Mouse (Mus musculus) lung, adult 2 months (tissue): ENCODE results near the gene Brms1l. TPM values are rescaled to one million over a fixed set of nuclear protein-coding genes. Genes with fewer than 3 reads are reported as not detected.
A peak's percentile ranks its signal among the peaks of the same experiment; 100 is the strongest.

Source experiments
- DNase-seq: peaks from one replicate; pipeline ENCODE4 v3.0.0; 2022
- H3K4me1 ChIP-seq: fragments of 200-500 bp; 2 replicates; pipeline ENCODE4 v1.6.1; 2011; ENCODE audit warnings: low read length; ENCODE audit not compliant: control insufficient read depth, insufficient read depth
- H3K4me3 ChIP-seq: fragments of 200-500 bp; replicated peaks from 2 replicates; pipeline ENCODE3; 2011; ENCODE audit warnings: low read depth, mild to moderate bottlenecking, control low read depth, low read length; ENCODE audit errors: extremely low read depth
- CTCF ChIP-seq: fragments of 200-500 bp; IDR thresholded peaks from 2 replicates; pipeline ENCODE4 v1.5.1; 2011; ENCODE audit warnings: mild to moderate bottlenecking, low read length, control low read depth; ENCODE audit not compliant: insufficient read depth
- POLR2A ChIP-seq: fragments of 200-500 bp; IDR thresholded peaks from 2 replicates; pipeline ENCODE4 v1.6.1; 2011; ENCODE audit warnings: low read depth, mild to moderate bottlenecking, control low read depth, low read length, borderline replicate concordance; ENCODE audit errors: extremely low read depth
- WGBS: fragments of 180-500 bp; shearing (Covaris S2); methylation state at CpG from one replicate; pipeline ENCODE4 v1.1.7; 2018; 5-methylcytosine and 5-hydroxymethylcytosine counted together
- polyA plus RNA-seq: library from polyadenylated mRNA; depleted of rRNA; stranded (reverse); fragments of >200 nt; gene quantifications from 2 replicates; pipeline ENCODE4 v1.2.3, GENCODE M21; 2012

The Brms1l gene
- polyA plus RNA-seq, 1 experiment = 16.5 TPM

GRCm38 (mm10) chr12:55820661-55821314 is 15.3 kb upstream of the Brms1l start, which contains the start of gene Ralgapa1:
Gene Ralgapa1 (minus strand): TSS chr12:55821167.
- Histone ChIP-seq H3K4me1 (peaks cover 7% of the 10 kb centered on the region), H3K4me3 (peak within 1 kb of the TSS; percentile 97)
- no peak for TF ChIP-seq CTCF
- TF ChIP-seq POLR2A = peak; percentile 82; the same call in 1 of the 2 replicates
- under 1% methylated on average over 78 of the region's 78 CpGs for WGBS
- peak; percentile 85 for DNase-seq

- 75% methylated on average over 6 of the region's 6 CpGs for WGBS
- TF ChIP-seq CTCF (no peak), POLR2A (no peak)
- Histone ChIP-seq H3K4me1 (peaks cover 7% of the 10 kb centered on the region), H3K4me3 (no peak overlapping the region)
- no peak for DNase-seq
Observed at GRCm38 (mm10) chr12:55824027-55824426, 12.1 kb upstream of the Brms1l start.

- TF ChIP-seq CTCF (no peak), POLR2A (no peak)
- 78% methylated on average over 2 of the region's 2 CpGs for WGBS
- H3K4me3 ChIP-seq = no peak overlapping the region
- no peak for DNase-seq
- peaks cover 4% of the 10 kb centered on the region for H3K4me1 ChIP-seq
Observed at GRCm38 (mm10) chr12:55825537-55825936, 10.6 kb upstream of the Brms1l start.

GRCm38 (mm10) chr12:55831101-55831500 is 5.0 kb upstream of the Brms1l start:
- peak; percentile 69 for DNase-seq
- 16% methylated on average over 2 of the region's 2 CpGs for WGBS
- Histone ChIP-seq H3K4me3 (no peak overlapping the region), H3K4me1 (no peaks in the 10 kb centered on the region)
- TF ChIP-seq CTCF (peak; percentile 89), POLR2A (no peak)

- TF ChIP-seq CTCF = no peak
- TF ChIP-seq POLR2A = no peak
- no peak for DNase-seq
- no peak overlapping the region for H3K4me3 ChIP-seq
- H3K4me1 ChIP-seq = no peaks in the 10 kb centered on the region
Observed at GRCm38 (mm10) chr12:55832961-55833360, 3.2 kb upstream of the Brms1l start.

- H3K4me3 ChIP-seq = no peak overlapping the region
- no peak for DNase-seq
- TF ChIP-seq CTCF = no peak
- TF ChIP-seq POLR2A = no peak
- 53% methylated on average over 9 of the region's 9 CpGs for WGBS
- no peaks in the 10 kb centered on the region for H3K4me1 ChIP-seq
Observed at GRCm38 (mm10) chr12:55833906-55834625, 2.1 kb upstream of the Brms1l start.

GRCm38 (mm10) chr12:55834891-55835290 is 1.2 kb upstream of the Brms1l start:
- DNase-seq = no peak
- no peak for TF ChIP-seq POLR2A
- TF ChIP-seq CTCF = no peak
- no peak overlapping the region for H3K4me3 ChIP-seq
- WGBS = 73% methylated on average over 8 of the region's 8 CpGs
- H3K4me1 ChIP-seq = no peaks in the 10 kb centered on the region

GRCm38 (mm10) chr12:55835857-55836198 is 296 bp upstream of the Brms1l start:
- 0% methylated on average over 6 of the region's 6 CpGs for WGBS
- peak overlapping the region; percentile 45 for H3K4me3 ChIP-seq

GRCm38 (mm10) chr12:55837495-55837894 is 1.4 kb downstream of the Brms1l start:
- TF ChIP-seq CTCF (no peak), POLR2A (no peak)
- WGBS = 50% methylated on average over 3 of the region's 3 CpGs
- H3K4me3 ChIP-seq = no peak overlapping the region
- DNase-seq = no peak
- H3K4me1 ChIP-seq = no peaks in the 10 kb centered on the region

More at GRCm38 (mm10) chr12:55835857-55836198, 296 bp upstream of the Brms1l start:
- H3K4me1 ChIP-seq = no peaks in the 10 kb centered on the region
- no peak for DNase-seq
- TF ChIP-seq POLR2A (no peak), CTCF (no peak)

- Histone ChIP-seq H3K4me1 (no peaks in the 10 kb centered on the region), H3K4me3 (no peak overlapping the region)
- 67% methylated on average over 1 of the region's 1 CpGs for WGBS
- TF ChIP-seq CTCF (no peak), POLR2A (no peak)
- no peak for DNase-seq
Observed at GRCm38 (mm10) chr12:55846741-55847140, 10.6 kb downstream of the Brms1l start.

- Histone ChIP-seq H3K4me1 (no peaks in the 10 kb centered on the region), H3K4me3 (no peak overlapping the region)
- no peak for TF ChIP-seq POLR2A
- TF ChIP-seq CTCF = no peak
- no peak for DNase-seq
- 89% methylated on average over 4 of the region's 4 CpGs for WGBS
Observed at GRCm38 (mm10) chr12:55847851-55848250, 11.7 kb downstream of the Brms1l start.
